Mouse (Mus musculus) common myeloid progenitor, adult 5-6 weeks (primary cell): Measurements from ENCODE around the gene Emsy. TPM values are rescaled to one million over a fixed set of nuclear protein-coding genes. Genes with fewer than 3 reads are reported as not detected.
A peak's percentile ranks its signal among the peaks of the same experiment; 100 is the strongest.

Experiments
- ATAC-seq: replicated peaks from 2 replicates; pipeline ENCODE4 v1.8.0; 2016; ENCODE audit warnings: low read depth, mild to moderate bottlenecking, moderate TSS enrichment, inconsistent platforms; ENCODE audit not compliant: poor library complexity, severe bottlenecking
- total RNA-seq: library from RNA; stranded (forward); fragments of 200-1000, 187-1606 nt; gene quantifications from 2 replicates; pipeline ENCODE4 v1.2.3, GENCODE M21; 2017

Gene Emsy
- total RNA-seq, 1 experiment from 2014 or later: 46.6 TPM

GRCm38 (mm10) chr7:98671416-98671815, 14.8 kb upstream of the Emsy start:
- ATAC-seq: peak; percentile 29; the same call in 1 of the 2 replicates

- no peak for ATAC-seq
Measured at GRCm38 (mm10) chr7:98670831-98671230, 14.2 kb upstream of the Emsy start.

GRCm38 (mm10) chr7:98667956-98668746, 11.6 kb upstream of the Emsy start:
- ATAC-seq: no peak

- ATAC-seq: no peak
Measured at GRCm38 (mm10) chr7:98665726-98666125, 9.1 kb upstream of the Emsy start.

GRCm38 (mm10) chr7:98665166-98665565, 8.6 kb upstream of the Emsy start:
- no peak for ATAC-seq

DNA sequence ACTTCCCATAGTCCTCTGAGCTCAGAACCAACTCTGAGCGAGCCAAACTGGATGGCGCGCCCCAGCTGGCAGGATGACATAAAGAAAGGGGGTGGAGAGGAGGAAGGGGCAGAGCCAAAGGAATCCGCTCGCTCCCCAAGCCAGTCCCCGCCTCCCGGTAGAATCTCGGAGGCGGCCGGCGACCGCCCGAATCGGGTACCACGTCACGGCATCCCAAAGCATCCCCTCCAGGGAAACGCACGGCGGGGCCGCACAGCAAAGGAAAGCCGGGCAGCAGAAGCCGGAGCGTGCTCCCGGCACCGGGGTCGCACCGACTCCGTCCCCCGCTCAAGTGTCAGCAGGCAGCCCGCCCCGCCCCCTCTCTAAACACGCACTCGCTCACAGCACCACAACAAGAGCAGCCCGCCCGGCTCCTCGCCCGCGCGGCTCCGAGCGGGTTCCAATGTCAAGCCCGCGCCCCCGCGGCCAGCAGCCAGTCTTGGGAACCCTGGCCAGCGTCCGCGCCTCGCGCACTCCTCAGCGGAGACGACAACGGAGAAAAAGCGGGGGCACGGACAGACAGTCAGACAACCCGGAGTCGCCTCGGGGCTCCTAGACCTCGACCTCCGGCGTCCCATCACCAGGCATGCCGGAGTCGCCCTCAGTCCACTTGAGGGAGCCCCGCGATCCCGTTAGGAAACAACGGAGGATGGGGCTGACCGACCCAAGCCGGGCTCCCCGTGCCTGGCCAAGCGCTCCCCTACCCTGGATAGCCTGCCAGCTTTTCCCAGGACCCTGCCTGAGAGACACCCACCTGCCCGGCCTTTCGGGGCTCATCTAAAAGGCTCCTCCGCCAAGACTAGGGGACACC, 677 bp downstream of the Emsy start:
- ATAC-seq: peak; percentile 64

GRCm38 (mm10) chr7:98651651-98652050, 4.9 kb downstream of the Emsy start:
- no peak for ATAC-seq

DNA sequence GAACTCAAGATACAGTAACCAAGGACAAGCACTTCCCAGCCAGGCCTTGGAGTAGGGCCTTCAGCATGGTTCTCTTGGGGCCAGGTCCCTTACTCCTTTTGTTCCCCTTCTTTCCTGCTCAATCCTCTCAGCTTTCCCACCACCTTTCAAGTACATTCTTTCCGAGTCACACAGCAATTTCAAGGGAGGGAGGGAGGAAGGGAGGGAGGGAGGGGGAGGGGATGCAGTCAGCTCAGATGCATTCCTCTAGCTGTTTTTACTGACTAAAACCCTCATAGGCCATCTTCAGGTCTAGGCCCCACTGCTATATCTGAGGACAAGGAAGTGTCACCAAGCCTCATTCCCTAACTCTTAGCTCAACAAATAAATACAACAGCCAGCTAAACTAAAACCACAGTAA, 12.3 kb downstream of the Emsy start:
- ATAC-seq: no peak

- no peak for ATAC-seq
Measured at GRCm38 (mm10) chr7:98636607-98637006, 20.0 kb downstream of the Emsy start.

- no peak for ATAC-seq
Measured at GRCm38 (mm10) chr7:98633032-98633431, 23.6 kb downstream of the Emsy start.

- ATAC-seq: no peak
Measured at GRCm38 (mm10) chr7:98629947-98630346, 26.6 kb downstream of the Emsy start.

DNA sequence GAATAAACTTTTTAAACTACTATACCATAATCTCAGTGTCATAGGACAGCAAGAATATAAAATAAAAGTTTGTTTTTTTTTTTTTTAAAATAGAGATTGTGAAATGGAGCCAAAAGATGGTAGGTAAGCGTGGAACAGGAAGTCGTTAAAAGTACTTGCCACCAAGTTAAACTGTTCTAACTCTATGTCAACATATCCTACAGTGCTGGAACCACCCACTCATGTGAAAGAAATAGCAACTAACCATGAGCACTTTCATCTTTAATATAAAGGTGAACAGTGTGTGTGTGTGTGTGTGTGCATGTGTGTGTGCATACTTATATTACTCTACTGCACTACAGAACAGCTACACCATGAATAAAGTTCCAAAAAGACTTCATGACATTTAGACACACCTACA, 38.8 kb downstream of the Emsy start:
- no peak for ATAC-seq

GRCm38 (mm10) chr7:98612936-98613335, 43.6 kb downstream of the Emsy start:
- ATAC-seq: no peak

- no peak for ATAC-seq
Measured at GRCm38 (mm10) chr7:98608520-98608919, 48.1 kb downstream of the Emsy start.

GRCm38 (mm10) chr7:98607158-98607557, 49.4 kb downstream of the Emsy start:
- ATAC-seq: 0 out of 2 replicates have a peak, but pooled peaks have one; percentile 42

GRCm38 (mm10) chr7:98601715-98602114, 54.9 kb downstream of the Emsy start:
- ATAC-seq: peak; percentile 81

DNA sequence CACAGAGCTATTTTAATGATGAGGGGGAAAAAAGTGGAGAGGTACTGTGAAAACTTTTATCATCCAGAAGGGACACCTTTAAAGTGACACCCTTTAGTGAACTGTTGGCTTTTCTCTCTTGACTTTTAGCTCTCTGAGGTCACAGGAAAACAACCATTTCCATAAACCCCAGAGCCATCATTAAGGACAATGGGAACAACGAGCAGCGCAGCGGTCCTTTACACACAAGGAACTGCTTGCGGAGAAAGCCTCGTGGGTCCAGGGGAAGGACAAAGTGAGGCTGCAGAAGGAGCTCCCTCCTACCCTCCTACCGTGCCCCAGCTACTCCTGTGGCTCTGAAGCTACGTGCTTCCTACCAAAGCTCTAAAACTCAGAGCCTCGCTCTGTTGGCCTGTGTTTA, 59.2 kb downstream of the Emsy start:
- no peak for ATAC-seq

DNA sequence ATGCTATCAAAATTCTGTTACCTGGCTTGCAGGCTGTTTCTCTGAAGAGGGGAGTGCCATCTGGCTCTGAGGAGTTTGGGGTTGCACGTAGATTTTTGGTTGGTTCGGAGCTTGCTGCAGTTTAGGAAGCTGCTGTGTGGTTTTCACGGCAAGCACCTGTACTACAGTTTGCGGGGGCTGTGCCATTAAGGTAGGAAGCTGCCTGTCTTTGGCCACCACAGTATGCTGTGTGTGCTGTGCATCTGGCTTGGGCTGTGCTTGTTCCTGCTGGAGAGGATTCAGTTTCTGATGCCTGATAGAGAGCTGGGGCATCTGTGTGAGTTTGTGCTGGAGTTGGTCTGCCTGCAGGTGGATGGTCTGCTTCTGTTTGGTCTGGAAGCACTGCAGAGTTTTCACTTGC, 61.9 kb downstream of the Emsy start:
- ATAC-seq: no peak

DNA sequence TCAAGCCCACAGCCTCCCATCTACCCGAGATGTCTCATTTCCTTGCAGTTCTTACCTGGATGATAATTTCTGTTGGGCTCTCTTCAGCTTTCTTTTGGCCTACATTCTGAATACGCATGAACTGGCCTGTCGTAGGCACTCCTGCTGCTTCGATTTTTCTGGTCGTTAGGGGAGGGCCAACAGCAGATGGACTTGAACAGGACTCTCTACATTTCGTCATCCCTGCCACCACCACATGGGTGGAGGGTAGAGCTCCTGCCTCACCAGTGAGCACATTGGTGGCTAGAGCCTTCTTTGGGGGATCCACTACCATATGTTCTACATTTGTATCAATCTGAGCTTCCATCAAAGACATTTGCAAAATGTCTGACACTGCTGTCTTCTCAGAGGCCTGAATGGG, 63.3 kb downstream of the Emsy start:
- ATAC-seq: no peak

GRCm38 (mm10) chr7:98589028-98589427, 67.6 kb downstream of the Emsy start:
- ATAC-seq: no peak

GRCm38 (mm10) chr7:98586313-98586712, 70.3 kb downstream of the Emsy start:
- no peak for ATAC-seq
